Mouse (Mus musculus) heart, postnatal 0 days (tissue): ENCODE data around the gene Chrm1.

Source experiments
- CTCF ChIP-seq: IDR thresholded peaks from 2 replicates; pipeline ENCODE4 v1.5.1; 2016; ENCODE audit warnings: antibody characterized with exemption, control low read depth, low read depth
- EP300 ChIP-seq: IDR thresholded peaks from 2 replicates; pipeline ENCODE4 v1.6.1; 2016; ENCODE audit warnings: antibody characterized with exemption, low read depth

- TF ChIP-seq CTCF: no peak
- TF ChIP-seq EP300: no peak
Observed at GRCm38 (mm10) chr19:8726609-8727390, 63.2 kb downstream of the Chrm1 start.
